Mouse (Mus musculus): ENCODE measurements at regions not wholly inside any gene's neighbourhood (a gene's known extent, or its start where the extent isn't known, plus 50 kb on each side); places are given as distances from the start of the nearest gene placed in this dataset.

GRCm38 (mm10) chr3:38820787-38821186 is 66.0 kb upstream of the Fat4 start:
- DNase-seq (ENCODE audit: low read depth, low spot score), result no peak

- DNase-seq (ENCODE audit: low read depth, low spot score), result no peak
These were observed 66.4 kb upstream of the Fat4 start for GRCm38 (mm10) chr3:38820315-38820714.

GRCm38 (mm10) chr3:38817651-38818050 is 69.1 kb upstream of the Fat4 start:
- no peak for DNase-seq (ENCODE audit: low read depth, low spot score)

- DNase-seq (ENCODE audit: low read depth, low spot score), result no peak
These were observed 74.3 kb upstream of the Fat4 start for GRCm38 (mm10) chr3:38812457-38812856.

- no peak for DNase-seq (ENCODE audit: low read depth, low spot score)
These were observed 75.1 kb upstream of the Fat4 start for GRCm38 (mm10) chr3:38811635-38812034.

- DNase-seq (ENCODE audit: low read depth, low spot score), result no peak
These were observed 80.2 kb upstream of the Fat4 start for GRCm38 (mm10) chr3:38806469-38807055.

GRCm38 (mm10) chr3:38806036-38806435 is 80.7 kb upstream of the Fat4 start:
- DNase-seq (ENCODE audit: low read depth, low spot score), result peak; percentile 21

GRCm38 (mm10) chr3:38795646-38796301 is 91.0 kb upstream of the Fat4 start:
- no peak for DNase-seq (ENCODE audit: low read depth, low spot score)

- no peak for DNase-seq (ENCODE audit: low read depth, low spot score)
These were observed 93.5 kb upstream of the Fat4 start for GRCm38 (mm10) chr3:38793221-38793620.

GRCm38 (mm10) chr3:38788751-38789150 is 98.0 kb upstream of the Fat4 start:
- DNase-seq (ENCODE audit: low read depth, low spot score), result no peak

GRCm38 (mm10) chr3:38783711-38784110 is 103.0 kb upstream of the Fat4 start:
- no peak for DNase-seq (ENCODE audit: low read depth, low spot score)

- no peak for DNase-seq (ENCODE audit: low read depth, low spot score)
These were observed 103.7 kb upstream of the Fat4 start for GRCm38 (mm10) chr3:38783051-38783450.

GRCm38 (mm10) chr3:38776743-38777366 is 109.9 kb upstream of the Fat4 start:
- DNase-seq (ENCODE audit: low read depth, low spot score), result no peak

GRCm38 (mm10) chr3:38754632-38755123 is 132.1 kb upstream of the Fat4 start:
- no peak for DNase-seq (ENCODE audit: low read depth, low spot score)

GRCm38 (mm10) chr3:38753446-38754205 is 133.1 kb upstream of the Fat4 start:
- no peak for DNase-seq (ENCODE audit: low read depth, low spot score)

- DNase-seq (ENCODE audit: low read depth, low spot score), result no peak
These were observed 144.6 kb upstream of the Fat4 start for GRCm38 (mm10) chr3:38742155-38742554.

GRCm38 (mm10) chr3:38722606-38723005 is 164.1 kb upstream of the Fat4 start:
- no peak for DNase-seq (ENCODE audit: low read depth, low spot score)

GRCm38 (mm10) chr3:38712078-38712873 is 174.5 kb upstream of the Fat4 start:
- no peak for DNase-seq (ENCODE audit: low read depth, low spot score)

GRCm38 (mm10) chr3:38711229-38711628 is 175.5 kb upstream of the Fat4 start:
- DNase-seq (ENCODE audit: low read depth, low spot score), result no peak

- no peak for DNase-seq (ENCODE audit: low read depth, low spot score)
These were observed 178.8 kb upstream of the Fat4 start for GRCm38 (mm10) chr3:38707891-38708290.

- no peak for DNase-seq (ENCODE audit: low read depth, low spot score)
These were observed 187.5 kb upstream of the Fat4 start for GRCm38 (mm10) chr3:38699206-38699605.
